Mouse (Mus musculus) stomach, embryonic 14.5 days (tissue): ENCODE results near the gene Gm8653. TPM values are rescaled to one million over a fixed set of nuclear protein-coding genes. Genes with fewer than 3 reads are reported as not detected.
"Not testable (repeated sequence)": the region's sequence is repeated elsewhere in the genome, so short reads cannot be mapped to it uniquely, and the experiment has no call there.

Source experiments
- ATAC-seq: fragments of 200-750 bp; cut with Nextera tagmentation; 2 replicates; pipeline ENCODE4 v1.8.0; 2017; ENCODE audit warnings: low read depth, moderate TSS enrichment; ENCODE audit not compliant: insufficient number of reproducible peaks, insufficient read depth, low FRiP score
- H3K27ac ChIP-seq: fragments of 300-500 bp; sonication (generic); 2 replicates; pipeline ENCODE4 v1.5.1; 2014; ENCODE audit warnings: mild to moderate bottlenecking, low read length, moderate library complexity, mixed read lengths
- H3K27me3 ChIP-seq: fragments of 300-500 bp; sonication (generic); 2 replicates; pipeline ENCODE4 v1.6.1; 2014; ENCODE audit warnings: low read length, control low read depth, mixed read lengths; ENCODE audit not compliant: control insufficient read depth, insufficient read depth
- H3K36me3 ChIP-seq: fragments of 300-500 bp; sonication (generic); 2 replicates; pipeline ENCODE4 v1.6.1; 2014; ENCODE audit warnings: mild to moderate bottlenecking, control low read depth, low read length, moderate library complexity, mixed read lengths; ENCODE audit not compliant: control insufficient read depth, insufficient read depth
- H3K4me1 ChIP-seq: fragments of 300-500 bp; sonication (generic); 2 replicates; pipeline ENCODE4 v1.6.1; 2014; ENCODE audit warnings: low read length, control low read depth, mixed read lengths; ENCODE audit not compliant: control insufficient read depth, insufficient read depth
- H3K4me2 ChIP-seq: fragments of 300-500 bp; sonication (generic); replicated peaks from 2 replicates; pipeline ENCODE4 v1.6.1; 2014; ENCODE audit warnings: low read depth, low read length, control low read depth
- H3K4me3 ChIP-seq: fragments of 300-500 bp; sonication (generic); 2 replicates; pipeline ENCODE4 v1.5.1; 2014; ENCODE audit warnings: low read depth, low read length, control low read depth
- H3K9ac ChIP-seq: fragments of 300-500 bp; sonication (generic); replicated peaks from 2 replicates; pipeline ENCODE4 v1.6.1; 2014; ENCODE audit warnings: low read depth, mild to moderate bottlenecking, control low read depth, low read length, moderate library complexity, mixed read lengths
- H3K9me3 ChIP-seq: fragments of 300-500 bp; sonication (generic); 2 replicates; pipeline ENCODE4 v1.6.1; 2016; ENCODE audit warnings: low read depth, low read length, control low read depth; ENCODE audit not compliant: control insufficient read depth
- WGBS: fragments of 180-500 bp; shearing (Covaris S2); extraction: QIAGEN DNeasy Blood & Tissue Kit; methylation state at CpG from one replicate; pipeline ENCODE4 v1.1.7; 2014; 5-methylcytosine and 5-hydroxymethylcytosine counted together
- polyA plus RNA-seq: library from polyadenylated mRNA; unstranded; fragments of >200 nt; fragmentation: Nextera tagmentation; extraction: Ambion mirVana; gene quantifications from 2 replicates; pipeline ENCODE4 v1.2.1, GENCODE M21; 2014

The Gm8653 gene
- not detected in 2 replicates for polyA plus RNA-seq

- H3K9ac ChIP-seq, H3K9me3 ChIP-seq, H3K27me3 ChIP-seq, ATAC-seq, H3K36me3 ChIP-seq, H3K4me1 ChIP-seq, H3K27ac ChIP-seq, H3K4me2 ChIP-seq, H3K4me3 ChIP-seq: not testable (repeated sequence)
- no CpG with 5 or more reads among the region's 2 CpGs for WGBS
These were observed at the start of gene Gm8653 for GRCm38 (mm10) chr7:22201164-22201563. Gene Gm8653, minus strand, starts transcription at chr7:22201264.

GRCm38 (mm10) chr7:22229384-22229783, 28.3 kb upstream of the Gm8653 start, which contains the start of gene Gm8453:
Gene Gm8453, minus strand, starts transcription at chr7:22229484.
- not testable (repeated sequence) for H3K4me3 ChIP-seq, ATAC-seq, H3K27me3 ChIP-seq, H3K36me3 ChIP-seq, H3K27ac ChIP-seq, H3K9ac ChIP-seq, H3K9me3 ChIP-seq, H3K4me2 ChIP-seq, H3K4me1 ChIP-seq
- WGBS = 38% methylated on average over 1 of the region's 2 CpGs

DNA sequence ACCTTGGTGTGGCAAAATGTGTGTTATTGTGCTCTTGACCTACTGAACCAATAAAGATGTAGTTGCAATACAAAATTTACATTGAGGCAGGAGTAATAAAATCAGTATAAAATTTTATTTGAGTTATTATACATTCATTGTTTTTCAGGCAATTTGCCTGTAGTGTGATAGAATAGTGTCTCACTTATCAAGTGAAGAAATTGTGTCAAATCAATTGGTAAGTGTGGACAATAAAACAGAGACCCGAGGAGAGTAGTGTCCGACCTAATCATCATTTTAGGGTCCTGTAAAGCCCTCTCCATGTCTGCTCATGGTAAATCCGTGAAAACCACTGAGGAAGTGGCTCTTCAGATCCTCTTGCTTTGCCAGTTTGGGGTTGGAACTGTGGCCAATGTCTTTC, 12.0 kb downstream of the Gm8653 start, which contains the start of gene Vmn1r143:
Gene Vmn1r143, plus strand, starts transcription at position 301 of the 400 bp plus-strand sequence.
- not testable (repeated sequence) for H3K9ac ChIP-seq, H3K36me3 ChIP-seq, H3K4me2 ChIP-seq, H3K4me3 ChIP-seq, H3K9me3 ChIP-seq, H3K27ac ChIP-seq, H3K4me1 ChIP-seq, ATAC-seq, H3K27me3 ChIP-seq
- no CpG with 5 or more reads among the region's 3 CpGs for WGBS

DNA sequence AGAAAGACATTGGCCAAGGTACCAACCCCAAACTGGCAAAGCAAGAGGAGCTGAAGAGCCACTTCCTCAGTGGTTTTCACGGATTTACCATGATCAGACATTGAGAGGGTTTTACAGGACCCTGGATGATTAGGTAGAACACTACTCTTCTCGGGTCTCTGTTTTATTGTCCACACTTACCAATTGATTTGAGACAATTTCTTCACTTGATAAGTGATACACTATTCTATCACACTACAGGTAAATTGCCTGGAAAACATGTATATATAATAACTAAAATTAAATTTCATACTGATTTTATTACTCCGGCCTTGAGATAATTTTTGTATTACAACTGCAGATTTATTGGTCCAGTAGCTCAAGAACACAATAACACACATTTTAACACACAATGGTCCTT, 37.1 kb downstream of the Gm8653 start, which contains the start of gene Vmn1r142:
Gene Vmn1r142, minus strand, starts transcription at position 101 of the 400 bp plus-strand sequence.
- not testable (repeated sequence) for H3K4me1 ChIP-seq, H3K9ac ChIP-seq, H3K27me3 ChIP-seq, H3K36me3 ChIP-seq, H3K4me2 ChIP-seq, H3K4me3 ChIP-seq, H3K27ac ChIP-seq, H3K9me3 ChIP-seq, ATAC-seq
- no CpG with 5 or more reads among the region's 3 CpGs for WGBS

Other genes with a start within 250 kb of the Gm8653 start
- gene Vmn1r137, start 206.7 kb downstream of the Gm8653 start, polyA plus RNA-seq = not detected in 2 replicates
- not detected in 2 replicates for gene Vmn1r138, start 172.4 kb downstream of the Gm8653 start, polyA plus RNA-seq
- not detected in 2 replicates for gene Gm6176, start 145.0 kb downstream of the Gm8653 start, polyA plus RNA-seq
- gene Vmn1r139, start 132.2 kb downstream of the Gm8653 start, polyA plus RNA-seq = not detected in 2 replicates
- not detected in 2 replicates for gene Gm16451, start 83.0 kb downstream of the Gm8653 start, polyA plus RNA-seq
- gene Gm10666, start 66.5 kb downstream of the Gm8653 start, polyA plus RNA-seq = not detected in 2 replicates
- not detected in 2 replicates for gene Vmn1r142, start 37.2 kb downstream of the Gm8653 start, polyA plus RNA-seq
- gene Vmn1r143, start 11.9 kb downstream of the Gm8653 start, polyA plus RNA-seq = not detected in 2 replicates
- gene Gm8453, start 28.2 kb upstream of the Gm8653 start, polyA plus RNA-seq = not detected in 2 replicates
- gene Gm4187, start 128.5 kb upstream of the Gm8653 start, polyA plus RNA-seq = not detected in 2 replicates
- gene Gm8660, start 169.8 kb upstream of the Gm8653 start, polyA plus RNA-seq = not detected in 2 replicates
- not detected in 2 replicates for gene Vmn1r148, start 212.3 kb upstream of the Gm8653 start, polyA plus RNA-seq
- gene Vmn1r149, start 237.0 kb upstream of the Gm8653 start, polyA plus RNA-seq = not detected in 2 replicates